8 mouse cellular contexts compared by ENCODE assay signal in the genomic region with DNA sequence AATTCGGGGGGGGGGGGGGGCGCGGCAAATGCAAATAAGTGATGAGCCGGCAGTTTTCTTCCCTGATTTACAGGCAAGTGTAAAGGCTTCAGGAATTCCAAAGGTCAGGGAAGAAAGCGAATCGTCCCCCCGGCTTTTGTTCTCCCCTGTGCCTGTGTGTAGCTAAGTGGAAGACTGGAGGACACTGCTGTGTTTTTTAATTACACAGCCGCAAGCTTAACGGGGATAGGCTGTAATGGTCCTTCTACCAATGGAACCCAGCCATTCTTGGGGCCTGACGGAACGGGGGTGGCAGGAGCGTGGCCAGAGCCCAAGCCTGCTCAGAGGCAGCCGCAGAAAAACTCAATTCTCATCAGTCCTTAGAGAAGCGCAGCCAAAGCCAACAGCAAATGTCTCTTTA. TPM values are rescaled to one million over a fixed set of nuclear protein-coding genes. Genes with fewer than 3 reads are reported as not detected.
DNase-seq lines count a peak whose midpoint lies in the region; ATAC-seq lines count a peak whose summit lies in the region.

No protein-coding gene starts in this region.

- peak overlapping the region; percentile 82 for H3K4me3 ChIP-seq in forebrain, embryonic 12.5 days (replicated peaks)
- peak overlapping the region; percentile 75 for H3K4me3 ChIP-seq in neural tube, embryonic 14.5 days (ENCODE audit: low read depth, low read length)

- peak; percentile 19; the same call in 1 of the 2 replicates for ATAC-seq in forebrain, embryonic 12.5 days (ENCODE audit: low FRiP score)
- ATAC-seq in neural tube, embryonic 14.5 days (ENCODE audit: low read depth) = peak; percentile 16
- ATAC-seq in granulocyte monocyte progenitor cell, adult 5-6 weeks (replicated peaks; ENCODE audit: poor library complexity, severe bottlenecking) = no peak

- H3K27ac ChIP-seq in forebrain, embryonic 12.5 days = peak overlapping the region; percentile 97; the same call in 1 of the 2 replicates
- no peak overlapping the region for H3K27ac ChIP-seq in neural tube, embryonic 14.5 days (ENCODE audit: low read depth, low read length)

- no peaks in the 10 kb centered on the region for H3K9me3 ChIP-seq in forebrain, embryonic 12.5 days
- no peaks in the 10 kb centered on the region for H3K9me3 ChIP-seq in neural tube, embryonic 14.5 days (ENCODE audit: control insufficient read depth, low read length)

- peak overlapping the region; percentile 80 for H3K4me2 ChIP-seq in forebrain, embryonic 12.5 days
- H3K4me2 ChIP-seq in neural tube, embryonic 14.5 days (ENCODE audit: low read depth, low read length) = peak overlapping the region; percentile 88

- H3K36me3 ChIP-seq in forebrain, embryonic 12.5 days (replicated peaks) = peaks cover 11% of the 10 kb centered on the region
- H3K36me3 ChIP-seq in neural tube, embryonic 14.5 days (ENCODE audit: control insufficient read depth, insufficient read depth, low read length) = no peaks in the 10 kb centered on the region

- H3K27me3 ChIP-seq in forebrain, embryonic 12.5 days = no peaks in the 10 kb centered on the region
- no peaks in the 10 kb centered on the region for H3K27me3 ChIP-seq in neural tube, embryonic 14.5 days (ENCODE audit: control insufficient read depth, insufficient read depth, low read length)

- under 1% methylated on average over 14 of the region's 14 CpGs for WGBS in forebrain, embryonic 12.5 days
- 2% methylated on average over 14 of the region's 14 CpGs for WGBS in neural tube, embryonic 14.5 days

- H3K4me1 ChIP-seq in forebrain, embryonic 12.5 days = peaks cover 53% of the 10 kb centered on the region
- peaks cover 28% of the 10 kb centered on the region for H3K4me1 ChIP-seq in neural tube, embryonic 14.5 days (ENCODE audit: control insufficient read depth, insufficient read depth, low read length)

- peak; percentile 39 for DNase-seq in kidney, adult 11 months
- DNase-seq in kidney, adult 18-20 months = no peak
- peak; percentile 86 for DNase-seq in R1 (ENCODE audit: low read depth, low spot score)
- DNase-seq in layer of hippocampus, postnatal 10 days (ENCODE audit: low spot score in 2 of 2) = peak; percentile 52 to 61
- DNase-seq in adrenal gland, postnatal 4 days (ENCODE audit: low spot score in 2 of 2) = no peak

- H3K9ac ChIP-seq in forebrain, embryonic 12.5 days = peak overlapping the region; percentile 93
- peak overlapping the region; percentile 84; the same call in 1 of the 2 replicates for H3K9ac ChIP-seq in neural tube, embryonic 14.5 days (replicated peaks; ENCODE audit: low read depth, low read length)

RNA-seq across cellular contexts. Expression of a gene that starts 1.9 kb away (rescaled TPM):
- polyA plus RNA-seq in forebrain, embryonic 12.5 days (2016; fragmentation: Nextera tagmentation; extraction: Ambion mirVana) = 28.8 and 30.4 TPM in 2 replicates
- total RNA-seq in layer of hippocampus, postnatal 10 days (2021) = 10 to 100 TPM; 43.0 to 49.7 TPM
- polyA plus RNA-seq in neural tube, embryonic 14.5 days (2014; fragmentation: Nextera tagmentation; extraction: Ambion mirVana) = 13.6 and 14.6 TPM in 2 replicates
- 10 to 100 TPM in 1 of 2 experiments, 1 to 10 TPM in 1; 9.3 to 12.4 TPM for total RNA-seq in adrenal gland, postnatal 4 days (2021)
- total RNA-seq in granulocyte monocyte progenitor cell, adult 5-6 weeks (2014; fragmentation: Nextera tagmentation) = 70.3 and 72.3 TPM in 2 replicates
- 77.0 and 92.0 TPM in 2 replicates for total RNA-seq in granulocyte monocyte progenitor cell, adult 5-6 weeks (2017)

RNA-seq across cellular contexts. Expression of a gene that starts 56.6 kb away (rescaled TPM):
- polyA plus RNA-seq in forebrain, embryonic 12.5 days (2016; fragmentation: Nextera tagmentation; extraction: Ambion mirVana) = 74.8 and 78.0 TPM in 2 replicates
- total RNA-seq in layer of hippocampus, postnatal 10 days (2021) = 10 to 100 TPM; 38.8 to 45.4 TPM
- polyA plus RNA-seq in neural tube, embryonic 14.5 days (2014; fragmentation: Nextera tagmentation; extraction: Ambion mirVana) = 27.7 and 32.0 TPM in 2 replicates
- 10 to 100 TPM; 70.1 to 76.8 TPM for total RNA-seq in adrenal gland, postnatal 4 days (2021)
- 104 and 128 TPM in 2 replicates for total RNA-seq in granulocyte monocyte progenitor cell, adult 5-6 weeks (2014; fragmentation: Nextera tagmentation)
- 133 and 173 TPM in 2 replicates for total RNA-seq in granulocyte monocyte progenitor cell, adult 5-6 weeks (2017)

Comparison
In these comparisons a context has a peak if more than half of its experiments do, and no peak if none do; other contexts are left out.
1. DNase-seq: peak in kidney, adult 11 months (single experiment), R1 (single experiment) and layer of hippocampus, postnatal 10 days (2 of 2); none in kidney, adult 18-20 months (single experiment) and adrenal gland, postnatal 4 days (0 of 2).